Mouse (Mus musculus) myocyte (in vitro differentiated cells): Measurements from ENCODE around the gene Ralgps1. TPM values are rescaled to one million over a fixed set of nuclear protein-coding genes. Genes with fewer than 3 reads are reported as not detected.
A peak's percentile ranks its signal among the peaks of the same experiment; 100 is the strongest.

Experiments used
- H3K27me3 ChIP-seq: one replicate; pipeline ENCODE4 v1.6.1; 2011; ENCODE audit not compliant: control insufficient read depth, insufficient read depth, insufficient read length
- H3K36me3 ChIP-seq: one replicate; pipeline ENCODE4 v1.6.1; 2011; ENCODE audit not compliant: control insufficient read depth, insufficient read depth
- H3K4me2 ChIP-seq: one replicate; pipeline ENCODE4 v1.6.1; 2011; ENCODE audit warnings: low read depth, control low read depth
- H3K4me3 ChIP-seq: one replicate; pipeline ENCODE4 v1.5.1; 2011; ENCODE audit warnings: mild to moderate bottlenecking, control low read depth, moderate library complexity
- H3K79me2 ChIP-seq: one replicate; pipeline ENCODE4 v1.6.1; 2011; ENCODE audit not compliant: control insufficient read depth, insufficient read depth
- H3ac ChIP-seq: one replicate; pipeline ENCODE4 v1.6.1; 2011; ENCODE audit not compliant: control insufficient read depth, insufficient read length
- CEBPB ChIP-seq: IDR thresholded peaks from 2 replicates; pipeline ENCODE4 v1.6.1; 2011; ENCODE audit warnings: mild to moderate bottlenecking, moderate library complexity; ENCODE audit not compliant: poor library complexity, insufficient read depth, severe bottlenecking
- E2F4 ChIP-seq: IDR thresholded peaks from one replicate; pipeline ENCODE4 v1.6.1; 2011; ENCODE audit warnings: mild to moderate bottlenecking, control low read depth, moderate library complexity; ENCODE audit not compliant: insufficient read depth
- MAX ChIP-seq: IDR thresholded peaks from one replicate; pipeline ENCODE4 v1.6.1; 2011; ENCODE audit warnings: low read depth, mild to moderate bottlenecking, control low read depth
- MYOD1 ChIP-seq, 3 experiments: IDR thresholded peaks; one replicate each; pipeline ENCODE4 v1.6.1; 2011; ENCODE audit warnings: control low read depth in 2 of 3, low read depth in 2 of 3, mild to moderate bottlenecking in 2 of 3, moderate library complexity in 1 of 3; ENCODE audit not compliant: insufficient read length in 2 of 3, control insufficient read depth in 1 of 3
- MYOG ChIP-seq, 3 experiments: IDR thresholded peaks; one replicate each; pipeline ENCODE4 v1.6.1; 2011; ENCODE audit warnings: control low read depth in 2 of 3, low read depth in 2 of 3, mild to moderate bottlenecking in 2 of 3; ENCODE audit not compliant: insufficient read length in 2 of 3, control insufficient read depth in 1 of 3, insufficient read depth in 1 of 3
- POLR2A ChIP-seq: IDR thresholded peaks from one replicate; pipeline ENCODE4 v1.6.1; 2011; ENCODE audit warnings: low read depth, mild to moderate bottlenecking, control low read depth, moderate library complexity; ENCODE audit not compliant: insufficient read length
- POLR2AphosphoS2 ChIP-seq: IDR thresholded peaks from one replicate; pipeline ENCODE4 v1.6.1; 2011; ENCODE audit warnings: low read depth, control low read depth; ENCODE audit not compliant: insufficient read length
- REST ChIP-seq: IDR thresholded peaks from one replicate; pipeline ENCODE4 v1.6.1; 2011; ENCODE audit warnings: mild to moderate bottlenecking, control low read depth, moderate library complexity; ENCODE audit not compliant: insufficient read depth, insufficient read length
- SRF ChIP-seq: IDR thresholded peaks from one replicate; pipeline ENCODE4 v1.6.1; 2011; ENCODE audit warnings: low read depth; ENCODE audit not compliant: control insufficient read depth, insufficient read length
- TCF12 ChIP-seq: IDR thresholded peaks from one replicate; pipeline ENCODE4 v1.6.1; 2011; ENCODE audit warnings: mild to moderate bottlenecking, control low read depth; ENCODE audit not compliant: poor library complexity, insufficient read depth, severe bottlenecking
- TCF3 ChIP-seq: IDR thresholded peaks from one replicate; pipeline ENCODE4 v1.6.1; 2011; ENCODE audit warnings: low read depth, control low read depth; ENCODE audit not compliant: insufficient read length
- USF1 ChIP-seq: IDR thresholded peaks from one replicate; pipeline ENCODE4 v1.6.1; 2011; ENCODE audit warnings: low read depth, mild to moderate bottlenecking, control low read depth, moderate library complexity
- polyA plus RNA-seq: library from polyadenylated mRNA; unstranded; fragments of >200 nt; fragmentation: generic; extraction: Trizol; gene quantifications from one replicate; pipeline ENCODE4 v1.2.1, GENCODE M21; 2012; ENCODE audit warnings: missing spikeins

Ralgps1 gene
- polyA plus RNA-seq, 1 experiment = 1.3 TPM

- Histone ChIP-seq H3K4me2 (peak overlapping the region; percentile 13), H3K27me3 (no peaks in the 10 kb centered on the region), H3K79me2 (no peaks in the 10 kb centered on the region), H3K36me3 (no peaks in the 10 kb centered on the region), H3K4me3 (no peak overlapping the region), H3ac (no peak overlapping the region)
- TF ChIP-seq POLR2AphosphoS2 = no peak
- peak; percentile 55 to 91 (median 88) for TF ChIP-seq MYOG (IDR thresholded peaks at IDR 0.05; ENCODE audit: control insufficient read depth in 1 of 3, insufficient read depth in 1 of 3, insufficient read length in 2 of 3, low read depth in 2 of 3)
- no peak for TF ChIP-seq TCF3
- TF ChIP-seq MYOD1 (IDR thresholded peaks at IDR 0.05; ENCODE audit: control insufficient read depth in 1 of 3, insufficient read length in 2 of 3, low read depth in 2 of 3) = peak; percentile 84 to 88 (median 87)
- TF ChIP-seq USF1 = no peak
- TF ChIP-seq TCF12 = no peak
- no peak for TF ChIP-seq CEBPB
- no peak for TF ChIP-seq SRF
- no peak for TF ChIP-seq E2F4
- no peak for TF ChIP-seq REST
These were observed 182.2 kb downstream of the Ralgps1 start for GRCm38 (mm10) chr2:33188925-33189670.

- Histone ChIP-seq H3K4me2 (no peak overlapping the region), H3K4me3 (no peak overlapping the region), H3ac (no peak overlapping the region), H3K36me3 (no peaks in the 10 kb centered on the region), H3K27me3 (no peaks in the 10 kb centered on the region), H3K79me2 (no peaks in the 10 kb centered on the region)
- TF ChIP-seq USF1 (no peak), TCF12 (no peak), CEBPB (no peak), E2F4 (no peak), POLR2AphosphoS2 (no peak), POLR2A (no peak), REST (no peak), MYOG (IDR thresholded peaks at IDR 0.05; ENCODE audit: control insufficient read depth in 1 of 3, insufficient read depth in 1 of 3, insufficient read length in 2 of 3, low read depth in 2 of 3) (no peak), SRF (no peak), MYOD1 (IDR thresholded peaks at IDR 0.05; ENCODE audit: control insufficient read depth in 1 of 3, insufficient read length in 2 of 3, low read depth in 2 of 3) (no peak), MAX (no peak), TCF3 (no peak)
These were observed 183.4 kb downstream of the Ralgps1 start for GRCm38 (mm10) chr2:33187874-33188273.

DNA sequence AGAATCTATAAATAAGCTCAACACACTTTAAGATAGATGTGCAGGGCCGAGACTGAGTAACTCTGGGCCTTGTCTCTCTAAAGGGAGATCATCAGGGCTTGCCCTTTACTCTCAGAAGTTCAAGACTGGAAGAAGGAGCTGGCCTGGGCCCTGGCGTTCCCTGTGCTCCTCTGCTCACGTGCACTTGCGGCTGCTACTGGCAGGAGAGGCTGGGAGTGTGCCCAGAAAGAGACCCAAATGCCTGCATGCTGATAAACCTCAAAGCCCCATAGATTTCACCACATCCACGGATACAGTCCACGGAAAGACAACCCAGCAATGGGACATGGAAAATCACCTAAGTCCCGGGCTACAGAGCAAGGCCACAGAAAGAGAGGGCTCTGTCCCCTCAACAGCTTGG lies 184.8 kb downstream of the Ralgps1 start:
- H3K79me2 ChIP-seq = no peaks in the 10 kb centered on the region
- H3K4me3 ChIP-seq = no peak overlapping the region
- H3K27me3 ChIP-seq = no peaks in the 10 kb centered on the region
- H3ac ChIP-seq = no peak overlapping the region
- H3K36me3 ChIP-seq = no peaks in the 10 kb centered on the region
- TF ChIP-seq SRF (no peak), MYOD1 (IDR thresholded peaks at IDR 0.05; ENCODE audit: control insufficient read depth in 1 of 3, insufficient read length in 2 of 3, low read depth in 2 of 3) (no peak), REST (no peak), TCF12 (no peak), USF1 (no peak), E2F4 (no peak), MAX (no peak), TCF3 (no peak), CEBPB (no peak), POLR2AphosphoS2 (no peak), POLR2A (no peak), MYOG (IDR thresholded peaks at IDR 0.05; ENCODE audit: control insufficient read depth in 1 of 3, insufficient read depth in 1 of 3, insufficient read length in 2 of 3, low read depth in 2 of 3) (no peak)
- no peak overlapping the region for H3K4me2 ChIP-seq

DNA sequence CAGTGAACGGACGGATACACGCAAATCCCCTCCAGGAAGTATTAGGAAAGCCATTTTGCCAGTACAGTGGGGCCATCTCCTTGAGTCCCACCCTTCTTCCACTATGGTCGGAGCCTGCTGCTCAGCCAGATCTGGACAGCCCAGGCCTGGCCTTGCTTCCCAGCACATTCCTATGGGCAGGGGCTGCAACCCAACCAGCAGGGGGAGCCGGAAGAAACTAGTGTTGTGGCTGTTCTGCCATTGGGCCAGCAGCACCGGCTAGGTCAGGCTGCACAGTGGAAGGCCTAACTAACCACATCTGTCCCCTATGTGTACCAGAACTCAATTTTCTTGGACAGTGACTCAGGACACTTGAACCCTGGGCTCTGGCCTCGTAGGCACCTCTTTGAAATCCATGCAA lies 186.0 kb downstream of the Ralgps1 start:
- Histone ChIP-seq H3K27me3 (no peaks in the 10 kb centered on the region), H3K4me2 (no peak overlapping the region), H3K36me3 (no peaks in the 10 kb centered on the region), H3K4me3 (no peak overlapping the region), H3K79me2 (no peaks in the 10 kb centered on the region), H3ac (no peak overlapping the region)
- TF ChIP-seq SRF = no peak
- no peak for TF ChIP-seq MAX
- TF ChIP-seq MYOG (IDR thresholded peaks at IDR 0.05; ENCODE audit: control insufficient read depth in 1 of 3, insufficient read depth in 1 of 3, insufficient read length in 2 of 3, low read depth in 2 of 3) = no peak
- TF ChIP-seq TCF12 = no peak

DNA sequence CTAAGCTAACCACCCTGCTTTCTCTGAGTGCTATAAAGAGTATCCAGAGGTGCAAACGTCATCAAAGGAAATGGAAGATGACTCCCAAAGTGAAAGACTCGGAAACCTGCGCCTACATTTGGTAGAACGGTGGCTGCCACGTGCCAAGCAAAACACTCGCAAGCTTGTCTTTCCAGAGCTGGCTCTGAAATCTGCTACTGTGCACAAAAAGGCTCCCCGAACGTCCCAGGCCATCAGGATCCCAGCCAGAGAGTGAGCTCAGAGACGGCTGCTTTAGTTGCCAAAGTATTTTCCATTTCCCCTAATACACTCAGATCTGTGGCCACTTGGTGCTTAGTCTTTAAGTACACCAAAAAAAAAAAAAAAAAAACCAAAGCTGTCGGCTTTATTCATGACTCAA lies 186.6 kb downstream of the Ralgps1 start:
- TF ChIP-seq MYOD1 (IDR thresholded peaks at IDR 0.05; ENCODE audit: control insufficient read depth in 1 of 3, insufficient read length in 2 of 3, low read depth in 2 of 3) (no peak), CEBPB (no peak)
- no peak overlapping the region for H3K4me2 ChIP-seq
- no peaks in the 10 kb centered on the region for H3K36me3 ChIP-seq
- H3K4me3 ChIP-seq = no peak overlapping the region
- no peaks in the 10 kb centered on the region for H3K27me3 ChIP-seq
- H3ac ChIP-seq = no peak overlapping the region
- no peaks in the 10 kb centered on the region for H3K79me2 ChIP-seq
